Mouse (Mus musculus): ENCODE measurements around the gene Ppp1r35.

GRCm38 (mm10) chr5:137748130-137748770 is 30.4 kb upstream of the Ppp1r35 start:
- TF ChIP-seq CTCF (IDR thresholded peaks at IDR 0.05; ENCODE audit: low read depth, low read length): no peak
- no peak for TF ChIP-seq EP300 (IDR thresholded peaks at IDR 0.05; ENCODE audit: insufficient read depth, low read depth, low read length)
- TF ChIP-seq POLR2A (IDR thresholded peaks at IDR 0.05; ENCODE audit: insufficient read depth, low read length): no peak

Data from ES-Bruce4 (cell line).